Mouse (Mus musculus): ENCODE measurements at regions not wholly inside any gene's neighbourhood (a gene's known extent, or its start where the extent isn't known, plus 50 kb on each side); places are given as distances from the start of the nearest gene placed in this dataset.

- no peak overlapping the region for H3K4me3 ChIP-seq (replicated peaks; ENCODE audit: insufficient read depth, low read depth, low read length)
- no peaks in the 10 kb centered on the region for H3K4me1 ChIP-seq (ENCODE audit: control insufficient read depth, insufficient read depth, low read length)
- DNase-seq = no peak
- H3K27ac ChIP-seq (ENCODE audit: insufficient read depth, low read length) = no peak overlapping the region
- no peaks in the 10 kb centered on the region for H3K27me3 ChIP-seq (ENCODE audit: control insufficient read depth, insufficient read depth, low read length)
- TF ChIP-seq CTCF (IDR thresholded peaks at IDR 0.05; ENCODE audit: borderline replicate concordance, insufficient read depth, low read depth, low read length) (no peak), POLR2A (IDR thresholded peaks at IDR 0.05; ENCODE audit: borderline replicate concordance, insufficient read depth, low read length) (no peak)
- 81% methylated on average over 16 of the region's 16 CpGs for WGBS
Measured at GRCm38 (mm10) chr11:65537046-65537630, 251.0 kb downstream of the Map2k4 start.

GRCm38 (mm10) chr11:65535726-65536442 is 252.2 kb downstream of the Map2k4 start:
- Histone ChIP-seq H3K4me1 (ENCODE audit: control insufficient read depth, insufficient read depth, low read length) (no peaks in the 10 kb centered on the region), H3K27ac (ENCODE audit: insufficient read depth, low read length) (no peak overlapping the region), H3K27me3 (ENCODE audit: control insufficient read depth, insufficient read depth, low read length) (no peaks in the 10 kb centered on the region), H3K4me3 (replicated peaks; ENCODE audit: insufficient read depth, low read depth, low read length) (no peak overlapping the region)
- 70% methylated on average over 8 of the region's 8 CpGs for WGBS
- no peak for DNase-seq
- TF ChIP-seq POLR2A (IDR thresholded peaks at IDR 0.05; ENCODE audit: borderline replicate concordance, insufficient read depth, low read length) (no peak), CTCF (IDR thresholded peaks at IDR 0.05; ENCODE audit: borderline replicate concordance, insufficient read depth, low read depth, low read length) (no peak)

- Histone ChIP-seq H3K4me1 (ENCODE audit: control insufficient read depth, insufficient read depth, low read length) (no peaks in the 10 kb centered on the region), H3K27ac (ENCODE audit: insufficient read depth, low read length) (no peak overlapping the region), H3K27me3 (ENCODE audit: control insufficient read depth, insufficient read depth, low read length) (no peaks in the 10 kb centered on the region), H3K4me3 (replicated peaks; ENCODE audit: insufficient read depth, low read depth, low read length) (no peak overlapping the region)
- no peak for TF ChIP-seq POLR2A (IDR thresholded peaks at IDR 0.05; ENCODE audit: borderline replicate concordance, insufficient read depth, low read length)
- no peak for TF ChIP-seq CTCF (IDR thresholded peaks at IDR 0.05; ENCODE audit: borderline replicate concordance, insufficient read depth, low read depth, low read length)
- peak in 1 of 2 experiments; percentile 4 for DNase-seq
- 50% methylated on average over 5 of the region's 5 CpGs for WGBS
Measured at GRCm38 (mm10) chr11:65530744-65531143, 257.4 kb downstream of the Map2k4 start.

GRCm38 (mm10) chr11:65505106-65505865 is 235.5 kb upstream of the Myocd start:
- no peaks in the 10 kb centered on the region for H3K27me3 ChIP-seq (ENCODE audit: control insufficient read depth, insufficient read depth, low read length)
- H3K4me3 ChIP-seq (replicated peaks; ENCODE audit: insufficient read depth, low read depth, low read length) = no peak overlapping the region
- DNase-seq = no peak
- WGBS = 89% methylated on average over 19 of the region's 19 CpGs
- no peak overlapping the region for H3K27ac ChIP-seq (ENCODE audit: insufficient read depth, low read length)
- H3K4me1 ChIP-seq (ENCODE audit: control insufficient read depth, insufficient read depth, low read length) = no peaks in the 10 kb centered on the region
- TF ChIP-seq CTCF (IDR thresholded peaks at IDR 0.05; ENCODE audit: borderline replicate concordance, insufficient read depth, low read depth, low read length) = no peak
- TF ChIP-seq POLR2A (IDR thresholded peaks at IDR 0.05; ENCODE audit: borderline replicate concordance, insufficient read depth, low read length) = no peak

- Histone ChIP-seq H3K27ac (ENCODE audit: insufficient read depth, low read length) (no peak overlapping the region), H3K4me3 (replicated peaks; ENCODE audit: insufficient read depth, low read depth, low read length) (no peak overlapping the region), H3K27me3 (ENCODE audit: control insufficient read depth, insufficient read depth, low read length) (no peaks in the 10 kb centered on the region), H3K4me1 (ENCODE audit: control insufficient read depth, insufficient read depth, low read length) (no peaks in the 10 kb centered on the region)
- DNase-seq = no peak
- TF ChIP-seq POLR2A (IDR thresholded peaks at IDR 0.05; ENCODE audit: borderline replicate concordance, insufficient read depth, low read length) = no peak
- TF ChIP-seq CTCF (IDR thresholded peaks at IDR 0.05; ENCODE audit: borderline replicate concordance, insufficient read depth, low read depth, low read length) = no peak
- WGBS = 76% methylated on average over 2 of the region's 2 CpGs
Measured at GRCm38 (mm10) chr11:65497979-65498378, 228.2 kb upstream of the Myocd start.

- WGBS = 96% methylated on average over 6 of the region's 6 CpGs
- no peak for DNase-seq
- TF ChIP-seq CTCF (IDR thresholded peaks at IDR 0.05; ENCODE audit: borderline replicate concordance, insufficient read depth, low read depth, low read length) = no peak
- TF ChIP-seq POLR2A (IDR thresholded peaks at IDR 0.05; ENCODE audit: borderline replicate concordance, insufficient read depth, low read length) = no peak
- Histone ChIP-seq H3K4me3 (replicated peaks; ENCODE audit: insufficient read depth, low read depth, low read length) (no peak overlapping the region), H3K27me3 (ENCODE audit: control insufficient read depth, insufficient read depth, low read length) (no peaks in the 10 kb centered on the region), H3K27ac (ENCODE audit: insufficient read depth, low read length) (no peak overlapping the region), H3K4me1 (ENCODE audit: control insufficient read depth, insufficient read depth, low read length) (no peaks in the 10 kb centered on the region)
Measured at GRCm38 (mm10) chr11:65497415-65497814, 227.6 kb upstream of the Myocd start.

- DNase-seq = no peak
- Histone ChIP-seq H3K4me1 (ENCODE audit: control insufficient read depth, insufficient read depth, low read length) (no peaks in the 10 kb centered on the region), H3K27ac (ENCODE audit: insufficient read depth, low read length) (no peak overlapping the region), H3K27me3 (ENCODE audit: control insufficient read depth, insufficient read depth, low read length) (no peaks in the 10 kb centered on the region), H3K4me3 (replicated peaks; ENCODE audit: insufficient read depth, low read depth, low read length) (no peak overlapping the region)
- WGBS = 33% methylated on average over 11 of the region's 11 CpGs
- TF ChIP-seq CTCF (IDR thresholded peaks at IDR 0.05; ENCODE audit: borderline replicate concordance, insufficient read depth, low read depth, low read length) (no peak), POLR2A (IDR thresholded peaks at IDR 0.05; ENCODE audit: borderline replicate concordance, insufficient read depth, low read length) (no peak)
Measured at GRCm38 (mm10) chr11:65495034-65495433, 225.2 kb upstream of the Myocd start.
